Mouse (Mus musculus) limb, embryonic 11.5 days (tissue): ENCODE results near the gene Hormad1. TPM values are rescaled to one million over a fixed set of nuclear protein-coding genes. Genes with fewer than 3 reads are reported as not detected.

Experiments used
- ATAC-seq: fragments of 200-750 bp; cut with Nextera tagmentation; 2 replicates; pipeline ENCODE4 v1.8.0; 2017; ENCODE audit warnings: low read depth; ENCODE audit not compliant: insufficient number of reproducible peaks, low FRiP score, low TSS enrichment
- DNase-seq: peaks from one replicate; pipeline ENCODE4 v3.0.0-alpha.2; 2015; ENCODE audit warnings: low spot score
- H3K27ac ChIP-seq: fragments of 300-500 bp; sonication (generic); replicated peaks from 2 replicates; pipeline ENCODE4 v1.5.1; 2014; ENCODE audit warnings: low read depth, mild to moderate bottlenecking, low read length
- H3K27me3 ChIP-seq: fragments of 300-500 bp; sonication (generic); 2 replicates; pipeline ENCODE4 v1.6.1; 2014; ENCODE audit warnings: mild to moderate bottlenecking, low read length, mixed read lengths; ENCODE audit not compliant: control insufficient read depth, insufficient read depth
- H3K36me3 ChIP-seq: fragments of 300-500 bp; sonication (generic); 2 replicates; pipeline ENCODE4 v1.6.1; 2014; ENCODE audit warnings: mild to moderate bottlenecking, low read length, moderate library complexity, mixed read lengths; ENCODE audit not compliant: control insufficient read depth, insufficient read depth
- H3K4me1 ChIP-seq: fragments of 300-500 bp; sonication (generic); 2 replicates; pipeline ENCODE4 v1.6.1; 2014; ENCODE audit warnings: low read length, mixed read lengths; ENCODE audit not compliant: control insufficient read depth, insufficient read depth
- H3K4me2 ChIP-seq: fragments of 300-500 bp; sonication (generic); 2 replicates; pipeline ENCODE4 v1.6.1; 2014; ENCODE audit warnings: low read depth, mild to moderate bottlenecking, moderate library complexity; ENCODE audit not compliant: severe bottlenecking
- H3K4me3 ChIP-seq: fragments of 300-500 bp; sonication (generic); 2 replicates; pipeline ENCODE4 v1.5.1; 2014; ENCODE audit warnings: low read depth, low read length
- H3K9ac ChIP-seq: fragments of 300-500 bp; sonication (generic); 2 replicates; pipeline ENCODE4 v1.6.1; 2014; ENCODE audit warnings: mild to moderate bottlenecking, low read length
- H3K9me3 ChIP-seq: fragments of 300-500 bp; sonication (generic); 2 replicates; pipeline ENCODE4 v1.6.1; 2016; ENCODE audit warnings: low read length; ENCODE audit not compliant: control insufficient read depth
- WGBS: fragments of 180-500 bp; shearing (Covaris S2); extraction: QIAGEN DNeasy Blood & Tissue Kit; methylation state at CpG from one replicate; pipeline ENCODE4 v1.1.7; 2014; 5-methylcytosine and 5-hydroxymethylcytosine counted together
- polyA plus RNA-seq: library from polyadenylated mRNA; unstranded; fragments of >200 nt; fragmentation: Nextera tagmentation; extraction: Ambion mirVana; gene quantifications from 2 replicates; pipeline ENCODE4 v1.2.1, GENCODE M21; 2014

Gene Hormad1
- not detected in 2 replicates for polyA plus RNA-seq

DNA sequence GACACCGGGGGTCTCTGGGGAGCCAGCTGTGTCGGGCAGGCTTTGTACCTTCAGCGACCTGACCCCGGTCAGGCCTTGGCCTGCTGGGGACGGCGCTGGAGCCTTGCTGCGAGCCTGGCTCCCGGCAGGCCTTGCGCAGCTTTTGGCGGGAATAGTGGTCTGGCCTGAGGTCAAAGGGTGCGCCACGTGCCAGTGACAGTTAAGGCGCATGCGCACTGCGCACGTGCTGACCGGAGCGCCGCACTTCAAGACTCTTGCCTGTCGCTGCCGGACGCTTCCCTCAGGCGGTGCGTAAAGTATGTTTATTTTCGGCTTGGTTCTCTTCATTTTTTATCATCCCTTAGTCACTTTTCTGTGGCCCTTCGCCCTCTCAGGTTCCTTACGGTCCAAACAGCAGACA is at the start of gene Hormad1:
Hormad1 (plus strand) TSS at position 241 of the 400 bp plus-strand sequence.
- no peak for ATAC-seq
- 89% methylated on average over 27 of the region's 27 CpGs for WGBS

DNA sequence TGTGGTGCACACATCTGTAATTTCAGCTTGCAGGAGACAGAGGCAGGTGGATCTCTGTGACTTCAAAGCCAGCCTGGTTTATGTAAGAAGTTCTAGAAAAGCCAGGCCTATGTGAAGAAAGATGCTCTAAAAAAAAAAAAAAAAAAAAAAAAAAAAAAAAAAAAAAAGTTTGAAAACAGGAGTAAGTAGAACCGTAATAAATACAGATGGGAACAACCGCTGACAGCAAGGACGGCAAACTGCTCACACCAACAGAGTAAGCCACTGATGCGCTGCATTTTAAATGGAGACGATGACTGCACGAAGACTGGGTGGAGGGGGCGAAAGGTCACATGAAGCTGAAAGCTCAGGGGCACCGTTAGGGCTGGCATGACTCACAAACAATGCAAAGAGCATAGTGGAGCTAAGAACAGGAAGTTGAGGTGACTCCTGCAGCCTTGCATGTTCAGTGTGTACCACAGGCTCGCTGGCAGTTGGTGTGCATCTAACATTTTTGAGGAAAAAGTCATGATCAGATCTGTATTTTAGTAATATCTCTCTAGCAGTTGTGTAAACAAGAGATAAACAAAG is 47.8 kb upstream of the Hormad1 start:
- WGBS, result 79% methylated on average over 9 of the region's 9 CpGs
- Histone ChIP-seq H3K4me2 (no peak overlapping the region), H3K9me3 (no peaks in the 10 kb centered on the region), H3K27me3 (no peaks in the 10 kb centered on the region), H3K9ac (no peak overlapping the region), H3K4me3 (no peak overlapping the region), H3K4me1 (no peaks in the 10 kb centered on the region), H3K36me3 (no peaks in the 10 kb centered on the region), H3K27ac (no peak overlapping the region)
- DNase-seq, result no peak
- ATAC-seq, result no peak

More for the DNA sequence above, at the start of gene Hormad1:
- Histone ChIP-seq H3K27me3 (no peaks in the 10 kb centered on the region), H3K27ac (no peak within 1 kb of the TSS), H3K4me2 (no peak within 1 kb of the TSS), H3K4me3 (no peak within 1 kb of the TSS), H3K9me3 (no peaks in the 10 kb centered on the region), H3K36me3 (no peaks in the 10 kb centered on the region), H3K9ac (no peak within 1 kb of the TSS), H3K4me1 (no peaks in the 10 kb centered on the region)
- DNase-seq, result no peak

DNA sequence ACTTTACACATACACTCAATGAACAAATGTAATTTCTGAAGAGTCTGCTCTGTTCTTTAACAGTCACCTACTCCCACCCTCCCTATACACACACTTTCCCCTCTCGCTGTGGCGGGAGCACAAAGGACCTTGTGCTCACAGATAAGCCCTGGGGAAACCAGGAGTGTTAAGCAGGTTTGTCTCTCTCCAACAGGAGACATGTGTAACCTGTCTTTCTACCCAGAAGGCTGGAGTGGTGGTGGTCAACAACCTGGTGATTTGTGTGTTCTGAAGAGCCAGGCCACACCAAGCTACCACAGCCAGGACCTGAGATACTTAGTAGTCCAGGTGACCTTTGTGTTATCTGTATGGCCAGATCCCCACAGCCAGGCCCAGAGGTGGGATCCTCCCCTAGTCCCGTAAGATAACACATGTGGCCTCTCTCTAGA is 42.8 kb upstream of the Hormad1 start:
- no peaks in the 10 kb centered on the region for H3K36me3 ChIP-seq
- no peaks in the 10 kb centered on the region for H3K27me3 ChIP-seq
- WGBS, result 89% methylated on average over 3 of the region's 3 CpGs
- H3K27ac ChIP-seq, result no peak overlapping the region
- DNase-seq (no peak), ATAC-seq (0 out of 2 replicates have a peak, but pooled peaks have one; percentile 44)
- H3K4me1 ChIP-seq, result no peaks in the 10 kb centered on the region
- no peak overlapping the region for H3K9ac ChIP-seq
- H3K4me2 ChIP-seq, result no peak overlapping the region
- no peak overlapping the region for H3K4me3 ChIP-seq
- no peaks in the 10 kb centered on the region for H3K9me3 ChIP-seq

DNA sequence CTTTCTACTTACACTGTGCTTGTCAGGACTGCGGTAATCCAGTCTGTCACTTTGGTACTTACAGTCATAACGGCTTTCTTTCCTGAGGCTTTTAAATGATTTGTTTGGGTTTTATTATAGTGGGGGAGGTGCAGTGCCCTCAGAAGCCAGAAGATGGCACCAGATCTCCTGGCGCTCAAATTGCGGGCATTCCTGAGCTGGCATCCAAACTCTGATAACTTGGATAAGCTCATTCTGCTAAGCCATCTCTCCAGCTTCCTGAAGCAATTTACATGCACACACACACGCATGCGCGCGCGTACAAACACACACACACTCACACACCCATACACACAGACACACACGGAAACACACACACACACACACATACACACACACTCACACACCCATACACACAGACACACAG is 42.0 kb upstream of the Hormad1 start:
- Histone ChIP-seq H3K9ac (no peak overlapping the region), H3K4me1 (no peaks in the 10 kb centered on the region), H3K4me3 (no peak overlapping the region), H3K27ac (no peak overlapping the region), H3K27me3 (no peaks in the 10 kb centered on the region), H3K9me3 (no peaks in the 10 kb centered on the region), H3K4me2 (no peak overlapping the region), H3K36me3 (no peaks in the 10 kb centered on the region)
- peak; percentile 83 for DNase-seq
- no peak for ATAC-seq
- 24% methylated on average over 10 of the region's 10 CpGs for WGBS

DNA sequence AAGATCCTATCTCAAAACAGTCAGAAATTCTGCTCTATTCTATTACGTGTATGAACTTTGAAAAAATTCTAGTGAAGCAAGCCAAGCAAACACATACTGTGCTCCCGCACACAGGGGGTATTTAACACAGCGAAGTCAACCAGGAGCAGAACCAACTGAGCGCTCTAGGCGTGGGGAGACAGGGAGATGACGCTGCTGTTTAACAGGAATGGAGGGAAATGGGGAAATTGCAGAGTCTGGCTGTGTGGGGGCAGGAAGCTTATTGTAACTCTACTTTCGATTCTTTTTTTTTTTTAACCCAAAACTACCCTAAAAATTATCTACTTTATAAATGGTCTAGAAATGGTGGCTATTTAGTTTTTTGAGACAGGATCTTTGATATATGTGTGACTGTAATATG is 40.6 kb upstream of the Hormad1 start:
- Histone ChIP-seq H3K36me3 (no peaks in the 10 kb centered on the region), H3K9me3 (no peaks in the 10 kb centered on the region), H3K4me1 (no peaks in the 10 kb centered on the region), H3K27me3 (no peaks in the 10 kb centered on the region), H3K27ac (no peak overlapping the region), H3K9ac (no peak overlapping the region), H3K4me2 (no peak overlapping the region), H3K4me3 (no peak overlapping the region)
- WGBS, result 82% methylated on average over 7 of the region's 7 CpGs
- ATAC-seq, result no peak
- DNase-seq, result no peak

DNA sequence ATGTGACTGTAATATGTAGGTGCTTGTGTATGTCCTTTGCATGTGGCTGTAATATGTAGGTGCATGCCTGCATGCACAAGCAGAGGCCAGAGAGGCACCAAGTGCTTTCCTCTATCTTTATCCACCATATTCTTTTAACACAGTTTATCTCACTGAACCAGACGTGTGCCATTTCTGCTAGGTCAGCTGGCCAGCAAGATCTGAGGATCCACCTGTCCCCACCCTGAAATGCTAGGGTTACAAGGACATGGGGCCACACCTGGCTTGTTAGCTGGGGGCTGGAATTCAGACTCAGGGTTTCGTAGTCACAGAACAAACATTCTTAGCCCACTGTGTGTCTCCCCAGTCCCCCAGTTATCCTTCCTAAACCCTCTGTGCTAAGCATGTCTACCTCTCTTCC is 40.2 kb upstream of the Hormad1 start:
- Histone ChIP-seq H3K27me3 (no peaks in the 10 kb centered on the region), H3K27ac (no peak overlapping the region), H3K4me3 (no peak overlapping the region), H3K4me2 (no peak overlapping the region), H3K36me3 (no peaks in the 10 kb centered on the region), H3K4me1 (no peaks in the 10 kb centered on the region), H3K9ac (no peak overlapping the region), H3K9me3 (no peaks in the 10 kb centered on the region)
- DNase-seq (no peak), ATAC-seq (no peak)
- 74% methylated on average over 2 of the region's 2 CpGs for WGBS

DNA sequence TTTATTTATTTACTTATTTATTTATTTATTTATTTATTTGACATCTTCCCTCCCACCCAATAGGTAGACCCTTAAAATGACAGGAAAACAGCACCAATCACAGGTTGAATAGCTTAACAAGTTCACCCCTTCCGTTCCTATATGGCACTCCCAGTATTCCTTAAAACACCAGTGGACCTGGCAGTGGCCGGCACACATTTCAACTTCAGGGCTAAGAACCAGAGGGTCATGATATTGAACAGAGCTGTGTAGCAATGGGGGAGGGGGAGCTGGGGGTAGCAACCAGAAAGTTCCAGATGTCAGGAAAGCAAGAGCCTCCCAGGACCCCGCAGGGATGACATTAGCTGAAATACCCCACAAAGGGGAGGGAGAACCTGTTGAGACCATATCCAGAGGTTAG is 39.4 kb upstream of the Hormad1 start:
- WGBS, result 85% methylated on average over 3 of the region's 3 CpGs
- Histone ChIP-seq H3K4me3 (no peak overlapping the region), H3K4me2 (no peak overlapping the region), H3K36me3 (no peaks in the 10 kb centered on the region), H3K4me1 (no peaks in the 10 kb centered on the region), H3K9ac (no peak overlapping the region), H3K27ac (no peak overlapping the region), H3K27me3 (no peaks in the 10 kb centered on the region), H3K9me3 (no peaks in the 10 kb centered on the region)
- no peak for ATAC-seq
- DNase-seq, result no peak

DNA sequence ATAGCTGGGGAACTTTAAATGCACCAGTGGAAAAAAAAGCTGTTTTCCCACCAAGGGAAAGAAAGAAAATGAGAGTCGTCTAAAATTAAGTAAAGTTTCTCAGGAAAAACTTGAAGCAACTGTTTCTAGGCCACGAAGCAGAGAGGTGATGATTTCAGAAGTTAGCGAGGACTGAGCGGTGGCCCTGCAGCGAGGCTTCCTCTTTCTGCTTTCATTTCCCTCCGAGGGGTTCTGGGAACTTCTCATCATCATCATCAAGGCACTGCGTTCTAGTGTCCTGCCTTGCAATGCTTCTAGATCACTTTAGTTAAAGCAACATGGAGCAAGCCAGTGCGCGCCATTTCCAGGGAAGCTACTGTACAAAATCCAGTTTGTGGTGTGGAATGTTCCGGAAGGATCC is 38.3 kb upstream of the Hormad1 start:
- Histone ChIP-seq H3K27me3 (no peaks in the 10 kb centered on the region), H3K4me1 (no peaks in the 10 kb centered on the region), H3K27ac (no peak overlapping the region), H3K9me3 (no peaks in the 10 kb centered on the region), H3K36me3 (no peaks in the 10 kb centered on the region), H3K4me3 (no peak overlapping the region), H3K4me2 (no peak overlapping the region), H3K9ac (no peak overlapping the region)
- WGBS, result 86% methylated on average over 10 of the region's 10 CpGs
- DNase-seq, result no peak
- ATAC-seq, result no peak

DNA sequence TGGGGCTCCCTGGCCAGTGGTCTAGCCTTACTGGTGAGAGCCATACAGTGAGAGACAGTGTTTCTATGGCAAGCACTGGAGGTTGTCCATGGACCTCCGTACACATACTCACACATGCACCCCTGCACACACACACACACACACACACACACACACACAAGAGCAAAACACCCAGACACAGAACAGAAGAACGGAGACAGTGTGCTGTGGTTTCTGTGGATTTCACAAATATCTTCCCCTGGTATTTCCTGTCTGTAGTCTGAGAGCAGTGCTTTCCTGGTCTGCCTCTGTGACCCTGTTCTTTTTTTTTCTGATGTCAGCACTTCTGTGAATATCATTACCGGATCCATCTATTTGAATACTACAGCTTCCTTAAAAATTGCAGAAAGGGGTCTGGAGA is 35.8 kb upstream of the Hormad1 start:
- no peaks in the 10 kb centered on the region for H3K4me1 ChIP-seq
- H3K27ac ChIP-seq, result no peak overlapping the region
- H3K27me3 ChIP-seq, result no peaks in the 10 kb centered on the region
- H3K36me3 ChIP-seq, result no peaks in the 10 kb centered on the region
- WGBS, result 90% methylated on average over 3 of the region's 3 CpGs
- H3K4me2 ChIP-seq, result no peak overlapping the region
- ATAC-seq, result no peak
- H3K9me3 ChIP-seq, result no peaks in the 10 kb centered on the region
- no peak overlapping the region for H3K9ac ChIP-seq
- no peak for DNase-seq
- no peak overlapping the region for H3K4me3 ChIP-seq
